Mouse (Mus musculus): ENCODE measurements at regions not wholly inside any gene's neighbourhood (a gene's known extent, or its start where the extent isn't known, plus 50 kb on each side); places are given as distances from the start of the nearest gene placed in this dataset.

DNA sequence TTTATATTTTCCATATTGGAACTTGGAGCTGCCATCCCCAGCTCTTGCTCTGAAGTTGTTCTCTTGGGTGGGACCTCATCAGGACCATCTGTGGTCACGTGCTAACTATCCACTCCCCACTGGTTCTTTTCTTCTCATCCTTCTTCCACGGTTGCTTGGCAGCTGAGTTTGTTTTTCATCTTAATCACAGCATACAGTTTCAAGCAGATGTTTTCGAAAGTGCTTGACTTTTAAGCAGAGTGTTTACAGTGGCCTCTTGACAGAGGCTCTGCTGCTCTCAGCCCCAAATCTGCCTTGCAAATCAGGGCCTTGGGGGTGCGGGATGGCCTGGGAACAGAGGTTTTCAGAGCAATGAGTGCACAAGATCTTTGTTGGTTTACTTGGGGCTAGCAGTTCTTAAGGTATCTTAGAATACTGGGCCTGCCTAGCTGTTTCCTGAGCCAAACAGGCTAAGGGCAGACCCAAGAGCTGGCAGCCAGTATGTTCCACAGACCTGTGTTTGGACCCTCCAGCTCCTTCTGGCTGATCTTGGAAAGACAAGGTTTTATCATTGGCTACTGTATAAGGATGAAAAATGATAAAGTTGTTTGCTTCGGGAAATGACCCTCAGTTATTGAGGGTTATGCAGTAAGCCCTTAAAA is 113.0 kb upstream of the Sash1 start:
- WGBS: 27% methylated on average over 5 of the region's 5 CpGs
- H3K4me3 ChIP-seq (ENCODE audit: low read length): no peak overlapping the region
- H3K9ac ChIP-seq (ENCODE audit: low read length): no peak overlapping the region
- no peak; the same call in 1 of the 2 replicates for ATAC-seq (replicated peaks; ENCODE audit: extremely low read depth, insufficient read depth, low FRiP score)
- no peaks in the 10 kb centered on the region for H3K27me3 ChIP-seq (ENCODE audit: control insufficient read depth, insufficient read depth, low read length)
- H3K4me1 ChIP-seq (ENCODE audit: control insufficient read depth, insufficient read depth, low read length): peaks cover 20% of the 10 kb centered on the region
- H3K27ac ChIP-seq (ENCODE audit: low read length): peak overlapping the region; percentile 65
- H3K4me2 ChIP-seq (ENCODE audit: low read depth, low read length): no peak overlapping the region
- H3K36me3 ChIP-seq (ENCODE audit: control insufficient read depth, insufficient read depth): no peaks in the 10 kb centered on the region
- no peaks in the 10 kb centered on the region for H3K9me3 ChIP-seq (replicated peaks; ENCODE audit: control insufficient read depth, low read length)

DNA sequence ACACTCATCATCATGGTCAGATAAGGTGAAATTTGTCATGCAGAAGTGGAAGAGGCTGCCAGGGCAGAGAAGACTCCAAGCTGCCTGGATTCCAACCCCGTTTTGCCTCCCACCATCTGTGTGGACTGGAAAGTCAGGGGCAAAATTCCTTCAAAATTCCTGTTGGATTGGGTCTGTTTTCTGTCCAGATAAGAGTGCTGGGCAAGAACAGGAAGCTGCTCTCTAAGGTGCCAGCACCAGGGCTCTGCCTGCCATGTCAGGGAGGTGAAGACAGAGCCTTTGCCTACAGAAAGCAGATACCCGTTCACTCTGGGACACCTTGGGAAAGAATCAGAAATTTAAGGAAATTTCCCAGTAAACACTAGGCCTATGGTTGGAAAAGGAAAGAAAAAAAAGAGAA is 112.5 kb upstream of the Sash1 start:
- H3K4me3 ChIP-seq (ENCODE audit: low read length): no peak overlapping the region
- H3K4me1 ChIP-seq (ENCODE audit: control insufficient read depth, insufficient read depth, low read length): peaks cover 20% of the 10 kb centered on the region
- no peaks in the 10 kb centered on the region for H3K27me3 ChIP-seq (ENCODE audit: control insufficient read depth, insufficient read depth, low read length)
- no peak overlapping the region for H3K4me2 ChIP-seq (ENCODE audit: low read depth, low read length)
- H3K27ac ChIP-seq (ENCODE audit: low read length): peak overlapping the region; percentile 65
- no peak overlapping the region for H3K9ac ChIP-seq (ENCODE audit: low read length)
- no peaks in the 10 kb centered on the region for H3K9me3 ChIP-seq (replicated peaks; ENCODE audit: control insufficient read depth, low read length)
- WGBS: 19% methylated on average over 2 of the region's 2 CpGs
- no peak for ATAC-seq (replicated peaks; ENCODE audit: extremely low read depth, insufficient read depth, low FRiP score)
- no peaks in the 10 kb centered on the region for H3K36me3 ChIP-seq (ENCODE audit: control insufficient read depth, insufficient read depth)

DNA sequence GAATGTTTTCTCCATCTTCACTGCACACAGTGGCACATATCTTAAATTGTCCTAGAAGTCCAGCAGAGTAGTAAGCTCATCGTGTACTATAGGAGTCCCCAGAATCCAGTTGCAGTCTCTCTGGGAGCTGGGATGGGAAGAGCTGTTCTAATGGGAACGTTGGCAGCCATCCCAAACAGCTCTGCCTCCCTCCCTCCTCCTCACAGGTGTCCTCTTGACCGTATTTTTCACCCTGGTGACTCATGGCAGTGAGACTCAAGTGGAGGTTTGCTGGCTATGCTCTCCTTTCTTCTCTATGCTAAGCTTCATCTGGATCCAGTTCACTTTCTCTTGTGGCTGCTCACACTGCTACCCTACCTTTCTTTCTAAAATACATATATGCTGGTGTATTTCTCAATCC is 109.2 kb upstream of the Sash1 start:
- no peak overlapping the region for H3K4me2 ChIP-seq (ENCODE audit: low read depth, low read length)
- 14% methylated on average over 3 of the region's 3 CpGs for WGBS
- no peaks in the 10 kb centered on the region for H3K36me3 ChIP-seq (ENCODE audit: control insufficient read depth, insufficient read depth)
- peak; percentile 77 for ATAC-seq (replicated peaks; ENCODE audit: extremely low read depth, insufficient read depth, low FRiP score)
- H3K4me1 ChIP-seq (ENCODE audit: control insufficient read depth, insufficient read depth, low read length): peaks cover 20% of the 10 kb centered on the region
- H3K27ac ChIP-seq (ENCODE audit: low read length): no peak overlapping the region
- no peak overlapping the region for H3K9ac ChIP-seq (ENCODE audit: low read length)
- H3K4me3 ChIP-seq (ENCODE audit: low read length): no peak overlapping the region
- no peaks in the 10 kb centered on the region for H3K9me3 ChIP-seq (replicated peaks; ENCODE audit: control insufficient read depth, low read length)
- no peaks in the 10 kb centered on the region for H3K27me3 ChIP-seq (ENCODE audit: control insufficient read depth, insufficient read depth, low read length)

DNA sequence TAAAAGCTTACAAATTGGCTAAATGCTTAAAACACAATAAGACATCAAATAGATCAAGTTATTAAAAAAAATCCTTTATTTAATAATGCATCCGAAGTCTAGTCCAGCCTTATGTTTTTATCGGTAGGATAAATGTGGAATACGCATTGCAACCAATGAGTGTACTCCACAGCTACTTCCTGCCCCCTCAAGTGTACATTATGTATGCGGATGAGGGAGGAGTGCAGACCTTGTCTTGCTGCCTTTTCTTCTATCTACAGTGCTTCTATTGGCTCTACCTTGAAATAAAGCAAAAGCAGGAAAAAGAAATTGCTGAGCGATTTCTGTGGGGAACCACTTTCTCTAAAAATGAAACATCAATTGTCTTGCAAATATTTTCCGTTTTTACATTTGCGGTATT is 100.5 kb upstream of the Sash1 start:
- Histone ChIP-seq H3K27me3 (ENCODE audit: control insufficient read depth, insufficient read depth, low read length) (no peaks in the 10 kb centered on the region), H3K36me3 (ENCODE audit: control insufficient read depth, insufficient read depth) (no peaks in the 10 kb centered on the region), H3K4me3 (ENCODE audit: low read length) (no peak overlapping the region), H3K4me1 (ENCODE audit: control insufficient read depth, insufficient read depth, low read length) (0 out of 2 replicates have a peak, but pooled peaks cover 2% of the 10 kb centered on the region), H3K27ac (ENCODE audit: low read length) (no peak overlapping the region), H3K9ac (ENCODE audit: low read length) (no peak overlapping the region), H3K4me2 (ENCODE audit: low read depth, low read length) (no peak overlapping the region), H3K9me3 (replicated peaks; ENCODE audit: control insufficient read depth, low read length) (no peaks in the 10 kb centered on the region)
- ATAC-seq (replicated peaks; ENCODE audit: extremely low read depth, insufficient read depth, low FRiP score): no peak
- WGBS: 87% methylated on average over 7 of the region's 7 CpGs

DNA sequence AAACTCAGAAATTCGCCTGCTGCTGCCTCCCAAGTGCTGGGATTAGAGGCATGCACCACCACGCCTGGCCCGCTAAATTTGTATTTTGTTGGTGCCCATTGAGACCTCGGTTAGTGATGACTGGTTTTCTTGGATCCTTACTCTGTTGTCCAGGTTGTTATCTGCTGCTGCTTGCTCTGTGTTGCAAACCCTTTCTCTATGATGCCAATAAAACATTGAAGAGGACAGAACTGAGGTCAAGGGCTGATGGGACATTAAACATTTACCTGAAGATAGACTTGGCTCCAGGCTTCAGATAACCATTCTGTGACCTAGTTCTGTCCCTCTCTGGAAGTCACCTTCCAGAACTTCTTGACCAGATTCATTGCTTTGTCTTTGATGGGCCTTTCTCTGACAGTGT is 97.5 kb upstream of the Sash1 start:
- H3K36me3 ChIP-seq (ENCODE audit: control insufficient read depth, insufficient read depth): no peaks in the 10 kb centered on the region
- H3K27me3 ChIP-seq (ENCODE audit: control insufficient read depth, insufficient read depth, low read length): no peaks in the 10 kb centered on the region
- WGBS: 78% methylated on average over 4 of the region's 4 CpGs
- H3K27ac ChIP-seq (ENCODE audit: low read length): no peak overlapping the region
- H3K4me1 ChIP-seq (ENCODE audit: control insufficient read depth, insufficient read depth, low read length): 0 out of 2 replicates have a peak, but pooled peaks cover 2% of the 10 kb centered on the region
- H3K4me2 ChIP-seq (ENCODE audit: low read depth, low read length): no peak overlapping the region
- H3K4me3 ChIP-seq (ENCODE audit: low read length): no peak overlapping the region
- H3K9me3 ChIP-seq (replicated peaks; ENCODE audit: control insufficient read depth, low read length): no peaks in the 10 kb centered on the region
- H3K9ac ChIP-seq (ENCODE audit: low read length): no peak overlapping the region
- ATAC-seq (replicated peaks; ENCODE audit: extremely low read depth, insufficient read depth, low FRiP score): no peak

DNA sequence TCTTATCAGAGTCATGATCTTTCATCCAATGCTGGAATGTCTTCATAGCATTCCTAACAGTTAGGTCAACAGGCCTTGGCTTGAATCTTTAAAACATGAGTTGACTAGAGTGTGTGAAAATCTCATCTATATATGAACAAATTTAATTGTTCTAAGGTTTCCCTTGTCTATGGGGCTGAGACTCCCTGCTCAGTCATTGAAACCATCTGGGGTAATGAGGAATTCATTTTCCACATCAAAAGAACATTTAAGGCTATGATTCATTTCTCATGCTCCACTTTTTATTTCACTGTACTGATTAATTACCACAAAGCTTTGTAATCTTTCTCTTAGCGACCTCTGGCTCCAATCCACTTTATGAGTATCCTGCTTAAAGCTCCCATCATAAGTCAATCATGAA is 94.7 kb upstream of the Sash1 start:
- H3K4me3 ChIP-seq (ENCODE audit: low read length): no peak overlapping the region
- ATAC-seq (replicated peaks; ENCODE audit: extremely low read depth, insufficient read depth, low FRiP score): no peak
- H3K27me3 ChIP-seq (ENCODE audit: control insufficient read depth, insufficient read depth, low read length): no peaks in the 10 kb centered on the region
- no peaks in the 10 kb centered on the region for H3K4me1 ChIP-seq (ENCODE audit: control insufficient read depth, insufficient read depth, low read length)
- no peak overlapping the region for H3K9ac ChIP-seq (ENCODE audit: low read length)
- H3K27ac ChIP-seq (ENCODE audit: low read length): no peak overlapping the region
- 86% methylated on average over 1 of the region's 1 CpGs for WGBS
- no peaks in the 10 kb centered on the region for H3K36me3 ChIP-seq (ENCODE audit: control insufficient read depth, insufficient read depth)
- no peaks in the 10 kb centered on the region for H3K9me3 ChIP-seq (replicated peaks; ENCODE audit: control insufficient read depth, low read length)
- H3K4me2 ChIP-seq (ENCODE audit: low read depth, low read length): no peak overlapping the region

DNA sequence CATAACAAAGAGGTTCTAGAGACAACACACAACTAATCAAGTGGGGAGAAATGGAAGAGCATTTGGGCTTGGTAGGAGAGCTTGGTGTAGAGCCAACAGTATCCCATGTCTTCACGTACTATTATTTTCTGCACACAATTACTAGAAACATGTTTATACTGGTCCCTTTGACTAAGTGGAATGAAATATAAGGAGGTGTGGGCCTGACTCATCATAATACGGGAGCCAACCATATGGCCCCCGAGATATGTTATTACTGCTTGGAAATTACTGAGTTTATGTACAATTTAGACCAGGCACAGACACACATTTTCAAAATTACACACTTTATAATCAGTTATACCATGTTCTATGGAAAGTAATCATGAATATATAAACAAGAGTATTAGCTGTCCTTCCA is 92.7 kb upstream of the Sash1 start:
- Histone ChIP-seq H3K4me2 (ENCODE audit: low read depth, low read length) (no peak overlapping the region), H3K27ac (ENCODE audit: low read length) (no peak overlapping the region), H3K4me1 (ENCODE audit: control insufficient read depth, insufficient read depth, low read length) (no peaks in the 10 kb centered on the region), H3K4me3 (ENCODE audit: low read length) (no peak overlapping the region), H3K27me3 (ENCODE audit: control insufficient read depth, insufficient read depth, low read length) (no peaks in the 10 kb centered on the region), H3K36me3 (ENCODE audit: control insufficient read depth, insufficient read depth) (no peaks in the 10 kb centered on the region), H3K9ac (ENCODE audit: low read length) (no peak overlapping the region), H3K9me3 (replicated peaks; ENCODE audit: control insufficient read depth, low read length) (no peaks in the 10 kb centered on the region)
- no peak for ATAC-seq (replicated peaks; ENCODE audit: extremely low read depth, insufficient read depth, low FRiP score)
- 88% methylated on average over 3 of the region's 3 CpGs for WGBS

DNA sequence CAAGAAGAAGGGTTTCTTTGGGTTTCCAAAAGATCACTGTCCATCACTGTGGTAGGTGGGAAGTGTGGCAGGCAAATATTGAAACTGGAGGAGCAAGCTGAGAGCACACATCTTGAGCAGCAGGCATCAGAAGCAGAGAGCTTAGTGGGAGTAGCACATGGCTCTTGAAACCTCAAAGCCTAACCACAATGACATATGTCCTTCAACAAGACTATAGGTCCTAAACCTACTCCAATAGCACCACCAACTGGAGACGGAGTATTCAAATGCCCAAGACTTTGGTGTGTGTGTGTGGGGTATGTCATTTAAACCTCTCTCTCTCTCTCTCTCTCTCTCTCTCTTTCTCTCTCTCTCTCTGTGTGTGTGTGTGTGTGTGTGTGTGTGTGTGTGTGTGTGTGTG is 88.1 kb upstream of the Sash1 start:
- no peaks in the 10 kb centered on the region for H3K27me3 ChIP-seq (ENCODE audit: control insufficient read depth, insufficient read depth, low read length)
- H3K36me3 ChIP-seq (ENCODE audit: control insufficient read depth, insufficient read depth): no peaks in the 10 kb centered on the region
- no peak overlapping the region for H3K4me2 ChIP-seq (ENCODE audit: low read depth, low read length)
- H3K27ac ChIP-seq (ENCODE audit: low read length): no peak overlapping the region
- peaks cover 12% of the 10 kb centered on the region for H3K4me1 ChIP-seq (ENCODE audit: control insufficient read depth, insufficient read depth, low read length)
- no peak overlapping the region for H3K4me3 ChIP-seq (ENCODE audit: low read length)
- whole genome bisulfite sequencing: 35% methylated on average over 1 of the region's 1 CpGs
- no peaks in the 10 kb centered on the region for H3K9me3 ChIP-seq (replicated peaks; ENCODE audit: control insufficient read depth, low read length)
- peak; percentile 61 for ATAC-seq (replicated peaks; ENCODE audit: extremely low read depth, insufficient read depth, low FRiP score)
- no peak overlapping the region for H3K9ac ChIP-seq (ENCODE audit: low read length)

DNA sequence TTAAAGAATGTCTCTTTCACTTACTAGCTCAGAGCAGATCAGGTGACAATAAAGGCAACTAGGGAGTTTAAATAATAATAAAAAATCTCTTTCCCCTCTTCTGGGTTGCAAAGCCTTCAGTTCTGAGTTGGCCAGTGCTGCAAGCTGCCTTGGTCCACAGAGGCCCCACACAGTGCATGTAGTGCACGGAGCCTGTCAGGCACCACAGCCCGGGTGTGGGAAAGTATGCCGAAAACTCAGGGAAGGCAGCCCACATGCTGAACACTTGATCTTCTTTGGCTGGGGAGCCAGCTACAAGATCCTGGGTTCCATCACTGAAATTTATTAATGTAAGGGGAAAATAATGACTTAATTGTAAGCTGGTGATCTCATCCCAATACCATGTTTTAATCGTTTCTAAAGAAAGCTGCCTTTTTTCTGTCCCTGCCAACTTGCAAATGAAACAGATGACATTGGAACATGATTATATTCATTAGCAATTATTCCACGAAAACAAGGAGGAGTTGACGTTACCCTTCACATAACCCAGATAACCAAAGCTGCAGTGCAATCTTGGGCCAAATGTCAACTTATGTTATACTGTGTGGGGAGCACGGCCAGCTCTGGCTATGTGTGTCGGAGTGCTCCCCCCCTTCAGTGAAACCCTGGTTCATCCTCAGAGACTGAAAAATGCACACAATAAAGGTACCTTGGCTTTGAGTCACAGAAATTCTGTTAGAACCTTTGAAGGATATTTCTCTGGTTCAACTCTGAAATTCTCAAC is 87.1 kb upstream of the Sash1 start:
- H3K27ac ChIP-seq (ENCODE audit: low read length): peak overlapping the region; percentile 15; the same call in 1 of the 2 replicates
- 45% methylated on average over 8 of the region's 8 CpGs for WGBS

More for the DNA sequence above, 87.1 kb upstream of the Sash1 start:
- Histone ChIP-seq H3K36me3 (ENCODE audit: control insufficient read depth, insufficient read depth) (no peaks in the 10 kb centered on the region), H3K9ac (ENCODE audit: low read length) (no peak overlapping the region), H3K27me3 (ENCODE audit: control insufficient read depth, insufficient read depth, low read length) (no peaks in the 10 kb centered on the region), H3K4me3 (ENCODE audit: low read length) (no peak overlapping the region), H3K9me3 (replicated peaks; ENCODE audit: control insufficient read depth, low read length) (no peaks in the 10 kb centered on the region), H3K4me2 (ENCODE audit: low read depth, low read length) (no peak overlapping the region), H3K4me1 (ENCODE audit: control insufficient read depth, insufficient read depth, low read length) (peaks cover 22% of the 10 kb centered on the region)
- ATAC-seq (replicated peaks; ENCODE audit: extremely low read depth, insufficient read depth, low FRiP score): peak; percentile 47; the same call in 1 of the 2 replicates
